Mouse (Mus musculus): ENCODE measurements at regions not wholly inside any gene's neighbourhood (a gene's known extent, or its start where the extent isn't known, plus 50 kb on each side); places are given as distances from the start of the nearest gene placed in this dataset.

DNA sequence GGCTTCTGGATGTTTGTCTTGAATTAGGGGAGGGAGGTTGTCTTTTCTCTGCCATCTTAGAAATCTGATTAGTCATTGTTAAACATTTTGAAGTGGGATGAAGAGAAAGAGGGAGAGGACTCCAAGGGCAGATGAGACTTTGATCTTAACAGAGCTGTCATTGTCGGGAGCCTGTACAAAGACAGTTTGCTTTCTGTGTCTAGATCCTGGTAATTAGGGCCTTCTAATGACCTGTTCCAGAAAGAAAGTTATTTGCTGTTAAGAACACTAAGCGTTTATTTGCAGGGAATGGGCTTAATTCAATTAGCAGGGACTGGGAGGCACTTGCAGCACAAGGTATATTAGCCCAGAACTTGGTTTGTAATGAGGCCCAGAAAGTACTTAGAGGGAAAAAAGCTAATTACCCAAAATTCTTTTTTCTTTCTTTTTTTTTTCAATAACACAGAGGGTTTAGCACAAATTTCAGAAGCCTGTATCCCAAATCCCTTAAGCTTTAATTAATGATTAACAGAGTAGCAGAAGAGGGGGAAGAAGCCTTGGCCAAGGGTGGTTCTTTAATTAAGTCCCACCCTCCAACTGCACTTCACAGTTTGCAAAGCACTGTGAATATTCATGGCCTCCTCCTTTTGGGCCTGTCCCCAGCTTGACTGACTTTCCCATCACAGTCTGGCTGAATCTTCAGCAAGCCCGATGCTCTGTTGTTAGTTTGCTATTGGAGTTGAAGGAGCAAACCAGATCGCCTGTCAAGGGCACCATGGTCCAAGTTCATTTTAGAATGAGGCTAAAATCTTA, 142.2 kb upstream of the Rbfox1 start:
- TF ChIP-seq CTCF (IDR thresholded peaks at IDR 0.05; ENCODE audit: low read depth) = no peak
- H3K4me1 ChIP-seq (ENCODE audit: insufficient read depth) = no peaks in the 10 kb centered on the region
- no peak overlapping the region for H3K4me2 ChIP-seq
- H3K27ac ChIP-seq (ENCODE audit: low read depth) = no peak overlapping the region
- no peaks in the 10 kb centered on the region for H3K36me3 ChIP-seq (ENCODE audit: insufficient read depth)
- DNase-seq = no peak
- no peaks in the 10 kb centered on the region for H3K9me3 ChIP-seq (ENCODE audit: low read depth, low read length)
- 56% methylated on average over 4 of the region's 4 CpGs for WGBS
- no peak overlapping the region for H3K9ac ChIP-seq
- no peak overlapping the region for H3K4me3 ChIP-seq (ENCODE audit: low read depth, low read length)
- no peaks in the 10 kb centered on the region for H3K27me3 ChIP-seq (ENCODE audit: insufficient read depth, low read length)
- ATAC-seq (ENCODE audit: insufficient read depth) = no peak

DNA sequence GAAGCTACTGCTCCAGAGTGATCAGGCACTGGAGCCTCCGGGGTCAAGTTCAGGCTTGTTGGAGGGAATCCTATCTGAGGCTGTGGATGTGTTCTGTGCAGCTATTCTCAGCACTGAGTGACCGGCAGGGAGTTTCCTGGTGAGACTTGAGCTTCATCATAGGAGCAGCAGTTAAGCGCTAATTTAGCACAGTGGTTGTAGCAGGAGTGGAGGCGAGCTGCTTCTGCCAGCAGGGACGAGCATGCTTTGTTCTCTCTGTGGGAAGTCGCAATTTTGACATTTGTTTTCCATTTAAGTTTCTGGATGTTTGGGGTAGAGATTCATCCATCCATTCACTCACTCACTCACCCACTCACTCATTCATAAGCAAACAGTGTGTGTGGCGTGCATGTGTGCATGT, 144.4 kb upstream of the Rbfox1 start:
- Histone ChIP-seq H3K36me3 (ENCODE audit: insufficient read depth) (no peaks in the 10 kb centered on the region), H3K9ac (no peak overlapping the region), H3K4me2 (no peak overlapping the region), H3K9me3 (ENCODE audit: low read depth, low read length) (no peaks in the 10 kb centered on the region), H3K4me1 (ENCODE audit: insufficient read depth) (no peaks in the 10 kb centered on the region), H3K27me3 (ENCODE audit: insufficient read depth, low read length) (no peaks in the 10 kb centered on the region), H3K27ac (ENCODE audit: low read depth) (no peak overlapping the region), H3K4me3 (ENCODE audit: low read depth, low read length) (no peak overlapping the region)
- WGBS = 74% methylated on average over 7 of the region's 7 CpGs
- TF ChIP-seq CTCF (IDR thresholded peaks at IDR 0.05; ENCODE audit: low read depth) = no peak
- DNase-seq = no peak
- ATAC-seq (ENCODE audit: insufficient read depth) = no peak

DNA sequence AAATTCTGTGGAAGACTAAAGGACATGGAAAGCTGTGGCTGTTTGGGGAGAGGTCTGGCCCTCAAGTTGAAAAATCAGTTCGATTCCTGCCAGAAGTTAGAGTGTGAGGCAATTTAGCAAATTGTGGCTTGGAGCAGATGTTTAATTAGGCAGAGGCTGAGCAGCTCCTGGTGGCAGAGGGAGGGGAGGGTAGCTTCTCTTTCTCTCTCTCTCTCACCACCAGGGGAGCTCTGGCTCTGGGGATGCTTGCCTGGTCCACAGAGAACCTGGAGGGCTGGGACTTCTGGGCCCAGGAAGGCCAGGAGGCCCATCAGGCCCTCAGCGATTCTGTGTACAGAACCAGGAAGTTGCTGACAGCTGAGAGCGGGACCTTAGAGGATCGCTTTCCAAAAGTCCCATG, 151.5 kb upstream of the Rbfox1 start:
- ATAC-seq (ENCODE audit: insufficient read depth) = no peak
- no peak for DNase-seq
- Histone ChIP-seq H3K4me3 (ENCODE audit: low read depth, low read length) (no peak overlapping the region), H3K4me1 (ENCODE audit: insufficient read depth) (no peaks in the 10 kb centered on the region), H3K4me2 (no peak overlapping the region), H3K36me3 (ENCODE audit: insufficient read depth) (no peaks in the 10 kb centered on the region), H3K9ac (no peak overlapping the region), H3K27me3 (ENCODE audit: insufficient read depth, low read length) (no peaks in the 10 kb centered on the region), H3K9me3 (ENCODE audit: low read depth, low read length) (no peaks in the 10 kb centered on the region), H3K27ac (ENCODE audit: low read depth) (no peak overlapping the region)
- whole genome bisulfite sequencing = 68% methylated on average over 4 of the region's 4 CpGs
- TF ChIP-seq CTCF (IDR thresholded peaks at IDR 0.05; ENCODE audit: low read depth) = no peak; the same call in 1 of the 2 replicates

DNA sequence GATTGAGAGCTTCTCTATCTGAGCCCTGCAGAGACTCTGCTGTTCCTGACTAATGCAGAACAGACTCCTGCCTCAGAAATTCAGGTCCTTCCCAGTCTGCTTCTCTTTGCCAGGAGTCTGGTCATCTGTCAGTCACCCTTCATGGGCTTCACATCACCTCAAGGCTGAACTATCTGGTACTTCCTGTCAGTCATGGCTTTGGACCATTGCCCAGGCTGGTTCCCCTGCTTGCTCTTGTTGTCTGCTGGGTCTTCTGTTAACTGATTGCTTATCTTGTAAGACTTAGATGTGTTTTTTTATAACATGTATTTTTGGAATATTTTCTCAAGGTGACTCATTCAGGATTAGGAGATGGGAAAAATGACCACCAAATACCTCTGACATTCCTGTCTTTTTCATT, 162.6 kb upstream of the Rbfox1 start:
- Histone ChIP-seq H3K9me3 (ENCODE audit: low read depth, low read length) (no peaks in the 10 kb centered on the region), H3K27me3 (ENCODE audit: insufficient read depth, low read length) (no peaks in the 10 kb centered on the region), H3K36me3 (ENCODE audit: insufficient read depth) (no peaks in the 10 kb centered on the region), H3K4me2 (no peak overlapping the region), H3K9ac (no peak overlapping the region), H3K4me1 (ENCODE audit: insufficient read depth) (no peaks in the 10 kb centered on the region), H3K27ac (ENCODE audit: low read depth) (no peak overlapping the region), H3K4me3 (ENCODE audit: low read depth, low read length) (no peak overlapping the region)
- TF ChIP-seq CTCF (IDR thresholded peaks at IDR 0.05; ENCODE audit: low read depth) = no peak
- ATAC-seq (ENCODE audit: insufficient read depth) = no peak
- DNase-seq = no peak

DNA sequence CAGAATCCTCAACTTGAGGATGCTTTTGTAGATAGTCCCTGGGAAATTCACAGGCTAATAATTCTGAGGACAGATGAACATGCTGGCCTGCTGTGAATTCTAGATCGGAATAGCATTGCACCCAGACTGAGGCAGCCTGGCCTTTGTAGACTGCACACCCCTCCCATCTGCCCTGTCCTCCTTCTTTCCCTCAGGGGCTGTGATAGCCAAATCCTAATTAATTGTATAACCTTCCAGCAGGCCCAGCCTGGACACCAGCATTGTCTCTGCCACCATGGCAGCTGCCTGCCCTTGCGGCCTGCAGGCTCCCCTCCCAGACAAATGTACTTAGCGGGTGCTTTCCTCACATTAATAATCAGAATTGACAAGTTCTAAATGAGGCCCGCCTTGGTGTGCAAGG, 171.7 kb upstream of the Rbfox1 start:
- H3K27ac ChIP-seq (ENCODE audit: low read depth) = no peak overlapping the region
- no peak for TF ChIP-seq CTCF (IDR thresholded peaks at IDR 0.05; ENCODE audit: low read depth)
- no peak for ATAC-seq (ENCODE audit: insufficient read depth)
- DNase-seq = no peak
- H3K9ac ChIP-seq = no peak overlapping the region
- no peak overlapping the region for H3K4me3 ChIP-seq (ENCODE audit: low read depth, low read length)
- H3K27me3 ChIP-seq (ENCODE audit: insufficient read depth, low read length) = no peaks in the 10 kb centered on the region
- WGBS = 75% methylated on average over 4 of the region's 4 CpGs
- H3K9me3 ChIP-seq (ENCODE audit: low read depth, low read length) = no peaks in the 10 kb centered on the region
- H3K4me2 ChIP-seq = no peak overlapping the region
- no peaks in the 10 kb centered on the region for H3K4me1 ChIP-seq (ENCODE audit: insufficient read depth)
- no peaks in the 10 kb centered on the region for H3K36me3 ChIP-seq (ENCODE audit: insufficient read depth)

DNA sequence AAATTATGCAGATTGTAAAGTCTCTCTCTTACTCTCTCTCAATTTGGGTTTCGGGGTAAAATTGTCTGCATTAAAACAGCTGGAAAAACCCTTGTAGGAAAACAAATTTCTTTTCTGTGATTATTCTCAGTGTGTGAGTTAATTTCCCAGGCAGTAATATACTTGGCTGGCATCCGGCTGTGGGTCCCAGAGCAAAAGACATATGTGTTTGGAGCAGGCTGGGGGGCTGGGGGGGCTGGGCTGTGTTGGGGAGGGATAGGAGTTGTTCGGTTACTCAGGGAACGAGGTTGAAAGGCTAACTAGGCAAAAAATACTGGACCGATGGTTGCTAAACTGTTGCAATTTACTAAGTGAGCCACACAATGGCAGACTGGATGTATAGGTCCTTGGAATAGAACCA, 175.3 kb upstream of the Rbfox1 start:
- no peak for DNase-seq
- Histone ChIP-seq H3K36me3 (ENCODE audit: insufficient read depth) (no peaks in the 10 kb centered on the region), H3K27ac (ENCODE audit: low read depth) (no peak overlapping the region), H3K27me3 (ENCODE audit: insufficient read depth, low read length) (no peaks in the 10 kb centered on the region), H3K4me1 (ENCODE audit: insufficient read depth) (no peaks in the 10 kb centered on the region), H3K9ac (no peak overlapping the region), H3K4me3 (ENCODE audit: low read depth, low read length) (no peak overlapping the region), H3K9me3 (ENCODE audit: low read depth, low read length) (no peaks in the 10 kb centered on the region), H3K4me2 (no peak overlapping the region)
- no peak for TF ChIP-seq CTCF (IDR thresholded peaks at IDR 0.05; ENCODE audit: low read depth)
- ATAC-seq (ENCODE audit: insufficient read depth) = no peak
- WGBS = 75% methylated on average over 5 of the region's 5 CpGs

DNA sequence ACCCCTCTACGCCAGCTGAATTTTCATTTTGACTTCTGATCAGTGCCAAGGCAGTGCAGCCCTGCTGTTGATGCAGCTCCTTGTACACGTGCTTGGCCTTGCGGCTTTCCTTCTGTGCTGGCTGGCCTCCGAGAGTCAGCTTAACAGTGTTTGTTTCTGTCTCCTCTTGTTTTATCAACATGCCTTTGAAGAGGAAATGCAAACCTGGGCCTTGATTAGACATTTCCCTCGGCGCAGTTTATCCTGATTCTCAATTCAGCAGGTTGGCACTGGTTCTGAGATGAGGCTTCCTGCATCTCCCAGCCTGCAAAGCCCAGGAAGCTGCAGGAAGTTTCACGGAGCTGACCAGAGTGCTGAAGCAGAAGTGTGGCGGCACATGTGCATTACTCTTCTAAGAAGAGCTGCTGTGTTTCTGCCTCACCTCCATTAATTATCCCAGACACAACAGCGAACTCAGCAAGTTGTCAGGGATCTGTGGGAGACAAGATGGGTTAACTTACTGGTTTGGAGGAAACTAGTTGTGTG, 184.4 kb upstream of the Rbfox1 start:
- no peak overlapping the region for H3K27ac ChIP-seq (ENCODE audit: low read depth)
- no peaks in the 10 kb centered on the region for H3K27me3 ChIP-seq (ENCODE audit: insufficient read depth, low read length)
- H3K4me2 ChIP-seq = no peak overlapping the region
- WGBS = 44% methylated on average over 9 of the region's 9 CpGs
- no peak for TF ChIP-seq CTCF (IDR thresholded peaks at IDR 0.05; ENCODE audit: low read depth)
- ATAC-seq (ENCODE audit: insufficient read depth) = no peak
- no peak overlapping the region for H3K4me3 ChIP-seq (ENCODE audit: low read depth, low read length)
- H3K4me1 ChIP-seq (ENCODE audit: insufficient read depth) = no peaks in the 10 kb centered on the region
- no peaks in the 10 kb centered on the region for H3K9me3 ChIP-seq (ENCODE audit: low read depth, low read length)
- H3K36me3 ChIP-seq (ENCODE audit: insufficient read depth) = no peaks in the 10 kb centered on the region
- DNase-seq = peak; percentile 81
- no peak overlapping the region for H3K9ac ChIP-seq

All from lung, embryonic 14.5 days (tissue).